Mouse (Mus musculus) layer of hippocampus, adult 11-12 months (tissue): ENCODE measurements at regions not wholly inside any gene's neighbourhood (a gene's known extent, or its start where the extent isn't known, plus 50 kb on each side); places are given as distances from the start of the nearest gene placed in this dataset.
A peak's percentile ranks its signal among the peaks of the same experiment; 100 is the strongest.
"Not testable (repeated sequence)": the region's sequence is repeated elsewhere in the genome, so short reads cannot be mapped to it uniquely, and the experiment has no call there.

ENCODE experiments used
- DNase-seq: peaks from one replicate; pipeline ENCODE4 v3.0.0; 2022; ENCODE audit warnings: low spot score

GRCm38 (mm10) chr5:10550115-10550514 lies 303.8 kb upstream of the Gm5152 start:
- DNase-seq, result not testable (repeated sequence)

DNA sequence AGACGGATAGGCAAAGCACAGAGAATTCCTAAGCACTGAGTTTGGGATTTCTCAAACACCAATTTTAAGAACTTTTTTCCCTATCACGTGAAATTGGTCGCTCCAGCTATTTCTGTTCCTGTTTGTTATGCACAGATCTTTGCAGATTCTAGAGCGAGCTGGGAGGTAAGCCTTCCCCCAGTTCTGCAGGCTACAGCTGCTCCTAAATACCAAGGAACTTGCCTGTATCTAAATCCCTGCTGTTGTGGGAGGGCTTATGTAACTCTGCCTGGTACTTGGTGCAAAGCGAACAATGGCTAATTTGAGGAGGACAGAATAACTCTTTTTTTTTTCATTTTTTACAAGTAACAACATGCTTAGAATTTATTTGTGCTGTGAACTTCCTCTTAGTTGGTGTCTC lies 316.0 kb upstream of the Gm5152 start:
- DNase-seq, result peak; percentile 60

DNA sequence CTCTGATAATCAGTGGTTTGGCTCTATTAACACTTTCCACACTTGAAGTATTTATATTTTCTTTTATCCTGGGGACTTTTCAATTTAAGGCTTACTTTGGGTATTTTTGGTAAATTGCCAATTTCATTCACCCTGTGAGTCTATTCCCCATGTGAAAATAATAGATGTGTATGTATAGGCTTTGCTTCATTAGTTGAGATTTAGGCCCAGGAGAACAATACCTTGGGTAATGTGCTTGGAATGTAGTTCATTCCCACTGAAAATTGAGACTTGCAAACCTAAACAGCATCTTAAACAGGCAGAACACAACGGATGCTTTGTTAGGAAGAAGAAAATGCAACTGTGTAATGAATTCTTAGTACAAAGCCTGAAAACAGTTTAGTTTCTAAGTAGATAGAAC lies 346.1 kb upstream of the Gm5152 start:
- no peak for DNase-seq

GRCm38 (mm10) chr5:10600774-10601173 lies 346.8 kb upstream of the Gm8871 start:
- DNase-seq, result no peak

GRCm38 (mm10) chr5:10633176-10633575 lies 314.4 kb upstream of the Gm8871 start:
- peak; percentile 58 for DNase-seq

GRCm38 (mm10) chr5:10648075-10648474 lies 299.5 kb upstream of the Gm8871 start:
- no peak for DNase-seq

DNA sequence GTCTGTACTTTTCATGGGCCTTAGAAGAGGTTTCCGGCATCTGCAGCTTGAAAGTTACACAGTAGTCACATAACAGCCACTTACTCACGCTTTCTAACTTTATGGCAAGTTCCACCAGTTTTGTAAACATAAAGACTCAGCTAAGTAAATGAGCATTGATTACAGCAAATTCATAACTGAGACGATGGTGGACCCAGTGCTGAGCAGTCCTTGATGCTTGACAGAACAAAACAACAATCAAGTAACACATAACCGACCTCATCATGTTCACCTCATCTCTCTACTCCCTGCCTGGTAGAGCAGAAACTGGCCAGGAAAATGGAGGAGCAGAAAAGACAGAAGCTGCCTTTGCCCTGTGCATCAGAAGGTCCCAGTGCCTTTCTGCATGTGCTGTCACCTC lies 284.3 kb upstream of the Gm8871 start:
- DNase-seq, result no peak

GRCm38 (mm10) chr5:10674199-10674598 lies 273.4 kb upstream of the Gm8871 start:
- no peak for DNase-seq

- no peak for DNase-seq
These were observed 262.1 kb upstream of the Gm8871 start for GRCm38 (mm10) chr5:10685519-10685918.

GRCm38 (mm10) chr5:10727056-10727455 lies 220.5 kb upstream of the Gm8871 start:
- no peak for DNase-seq

GRCm38 (mm10) chr5:10749546-10749945 lies 198.1 kb upstream of the Gm8871 start:
- no peak for DNase-seq

DNA sequence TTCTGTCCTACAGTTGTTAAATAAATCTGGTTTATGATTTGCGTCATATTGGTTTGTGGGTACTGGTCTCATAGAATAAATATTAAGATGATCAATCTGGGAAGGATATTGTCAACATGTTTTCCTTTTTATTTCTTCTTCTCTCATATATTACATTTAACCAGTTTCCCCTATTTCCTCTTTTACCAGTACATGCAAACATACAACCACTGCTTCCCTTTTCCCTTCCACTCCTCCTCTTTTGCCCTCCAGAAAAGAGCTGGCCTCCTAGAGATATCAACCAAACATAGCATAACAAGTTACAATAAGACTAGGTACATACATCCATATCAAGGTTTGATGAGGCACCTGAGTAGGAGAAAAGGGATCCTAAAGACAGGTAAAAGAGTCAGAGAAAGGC lies 180.1 kb upstream of the Gm8871 start:
- DNase-seq, result no peak
